In the genomic region with DNA sequence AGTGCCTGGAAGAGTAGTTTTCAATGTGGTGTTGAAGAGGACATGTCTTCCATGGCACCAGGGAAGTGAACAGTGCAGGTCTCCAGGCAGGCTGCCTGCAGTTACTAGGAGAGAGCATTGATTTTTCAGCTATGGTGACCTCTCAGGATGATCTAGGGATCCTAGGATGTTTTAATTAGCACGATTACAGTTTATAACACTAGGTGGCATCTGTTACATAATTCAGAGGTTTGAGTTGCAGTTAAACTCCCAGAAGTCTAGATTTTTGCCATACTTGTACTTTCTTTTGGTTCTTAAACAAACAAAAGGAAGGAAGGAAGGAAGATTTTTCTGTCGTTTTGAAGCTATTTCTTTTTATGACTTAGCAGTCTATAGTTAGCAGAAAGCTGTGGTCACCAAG, we compare ENCODE assay signal across 1 mouse cellular context.
TF ChIP-seq lines count a peak whose summit lies in the region.

No protein-coding gene starts in this region.

TF ChIP-seq in MEL, 35 proteins besides CTCF, POLR2A, EP300 and RAD21:
- peak; percentile 32; the same call in 1 of the 2 replicates for TF ChIP-seq SMC3 (IDR thresholded peaks at IDR 0.05; ENCODE audit: low read depth, low read length)
- TF ChIP-seq MAFK (IDR thresholded peaks at IDR 0.05; ENCODE audit: borderline replicate concordance, low read depth, low read length), result no peak
- no peak for TF ChIP-seq POLR2AphosphoS2 (IDR thresholded peaks at IDR 0.05; ENCODE audit: low read length)
- TF ChIP-seq POLR2AphosphoS5 (IDR thresholded peaks at IDR 0.05; ENCODE audit: borderline replicate concordance, low read depth, low read length), result no peak
